Mouse (Mus musculus): ENCODE results near the gene Micu1. TPM values are rescaled to one million over a fixed set of nuclear protein-coding genes. Genes with fewer than 3 reads are reported as not detected.
A peak's percentile ranks its signal among the peaks of the same experiment; 100 is the strongest.
"Not testable (repeated sequence)": the region's sequence is repeated elsewhere in the genome, so short reads cannot be mapped to it uniquely, and the experiment has no call there.

The Micu1 gene
- polyA plus RNA-seq (2015; fragmentation: Nextera tagmentation; extraction: Ambion mirVana): 86.1 and 88.2 TPM in 2 replicates

- H3K27ac ChIP-seq (replicated peaks): peak within 1 kb of the TSS; percentile 63
- no peaks in the 10 kb centered on the region for H3K27me3 ChIP-seq
- peak; percentile 97 for ATAC-seq (ENCODE audit: insufficient number of reproducible peaks, low FRiP score, low TSS enrichment, low read depth)
- peaks cover 8% of the 10 kb centered on the region for H3K4me1 ChIP-seq
- peak within 1 kb of the TSS; percentile 50 for H3K9ac ChIP-seq
- peak within 1 kb of the TSS; percentile 60 for H3K4me3 ChIP-seq (replicated peaks)
- peak within 1 kb of the TSS; percentile 64 for H3K4me2 ChIP-seq (replicated peaks)
- no peaks in the 10 kb centered on the region for H3K9me3 ChIP-seq (replicated peaks)
- under 1% methylated on average over 48 of the region's 48 CpGs for WGBS
- H3K36me3 ChIP-seq: no peaks in the 10 kb centered on the region
Measured at GRCm38 (mm10) chr10:59702207-59703032, at the start of gene Micu1. TSS of gene Micu1 (plus strand) at chr10:59702477.

- Histone ChIP-seq H3K9ac (no peak overlapping the region), H3K9me3 (replicated peaks) (no peaks in the 10 kb centered on the region), H3K4me3 (replicated peaks) (no peak overlapping the region), H3K27ac (replicated peaks) (no peak overlapping the region), H3K27me3 (no peaks in the 10 kb centered on the region), H3K4me1 (no peaks in the 10 kb centered on the region), H3K4me2 (replicated peaks) (no peak overlapping the region), H3K36me3 (no peaks in the 10 kb centered on the region)
- WGBS: 76% methylated on average over 13 of the region's 13 CpGs
- ATAC-seq (ENCODE audit: insufficient number of reproducible peaks, low FRiP score, low TSS enrichment, low read depth): no peak
Measured at GRCm38 (mm10) chr10:59656799-59657198, 45.5 kb upstream of the Micu1 start.

DNA sequence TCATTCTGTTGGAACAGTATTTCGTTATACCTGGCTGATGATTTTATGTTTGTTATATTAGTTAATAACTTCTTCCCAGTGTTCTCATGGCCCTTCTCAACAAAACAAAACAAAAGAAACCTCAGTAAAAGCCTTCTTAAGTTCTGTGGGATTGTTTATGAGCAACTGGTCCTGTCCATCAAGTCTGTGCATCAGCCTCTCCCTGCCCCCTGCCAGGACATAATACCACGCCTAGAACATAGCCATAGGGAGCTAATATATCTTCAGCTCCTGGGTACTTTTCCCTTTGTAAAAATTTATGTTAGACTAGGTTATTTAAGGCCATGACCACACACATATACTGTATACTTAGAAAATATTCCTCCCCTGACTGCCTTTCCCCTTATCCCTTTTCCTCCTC lies 37.5 kb upstream of the Micu1 start:
- peaks cover 5% of the 10 kb centered on the region; the same call in 1 of the 2 replicates for H3K4me1 ChIP-seq
- ATAC-seq (ENCODE audit: insufficient number of reproducible peaks, low FRiP score, low TSS enrichment, low read depth): no peak
- H3K27me3 ChIP-seq: no peaks in the 10 kb centered on the region
- H3K36me3 ChIP-seq: no peaks in the 10 kb centered on the region
- H3K4me3 ChIP-seq (replicated peaks): no peak overlapping the region
- H3K4me2 ChIP-seq (replicated peaks): no peak overlapping the region
- no peaks in the 10 kb centered on the region for H3K9me3 ChIP-seq (replicated peaks)
- H3K27ac ChIP-seq (replicated peaks): no peak overlapping the region
- no peak overlapping the region for H3K9ac ChIP-seq
- WGBS: 61% methylated on average over 2 of the region's 2 CpGs

- Histone ChIP-seq H3K9ac (no peak overlapping the region), H3K4me3 (replicated peaks) (no peak overlapping the region), H3K4me1 (peaks cover 5% of the 10 kb centered on the region; the same call in 1 of the 2 replicates), H3K27ac (replicated peaks) (no peak overlapping the region), H3K4me2 (replicated peaks) (no peak overlapping the region), H3K27me3 (no peaks in the 10 kb centered on the region), H3K36me3 (no peaks in the 10 kb centered on the region), H3K9me3 (replicated peaks) (no peaks in the 10 kb centered on the region)
- no peak for ATAC-seq (ENCODE audit: insufficient number of reproducible peaks, low FRiP score, low TSS enrichment, low read depth)
- 63% methylated on average over 13 of the region's 13 CpGs for WGBS
Measured at GRCm38 (mm10) chr10:59665503-59666291, 36.6 kb upstream of the Micu1 start.

DNA sequence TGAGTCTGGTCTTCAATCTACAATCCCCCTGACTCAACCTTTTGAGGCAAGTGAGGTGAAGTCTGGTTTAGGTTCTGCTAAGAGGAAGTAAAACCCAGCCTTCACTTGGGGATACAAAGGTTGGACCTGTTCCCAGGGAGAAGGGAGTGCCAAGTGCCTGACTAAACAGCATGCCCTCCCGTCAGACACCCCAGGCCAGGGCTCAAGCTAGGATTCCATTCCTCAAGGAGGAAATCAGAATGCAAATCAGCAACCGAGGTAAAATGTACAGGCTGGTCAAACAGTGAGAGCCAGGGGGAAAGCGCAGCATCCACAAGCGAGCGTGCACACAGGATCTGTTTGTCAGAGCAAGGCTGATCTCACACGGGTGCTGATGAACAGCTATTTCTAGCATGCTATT lies 34.9 kb upstream of the Micu1 start:
- Histone ChIP-seq H3K9ac (no peak overlapping the region), H3K4me3 (replicated peaks) (no peak overlapping the region), H3K4me2 (replicated peaks) (no peak overlapping the region), H3K9me3 (replicated peaks) (no peaks in the 10 kb centered on the region), H3K36me3 (no peaks in the 10 kb centered on the region), H3K27ac (replicated peaks) (no peak overlapping the region; the same call in 1 of the 2 replicates), H3K4me1 (peaks cover 5% of the 10 kb centered on the region; the same call in 1 of the 2 replicates), H3K27me3 (no peaks in the 10 kb centered on the region)
- WGBS: 42% methylated on average over 6 of the region's 6 CpGs
- ATAC-seq (ENCODE audit: insufficient number of reproducible peaks, low FRiP score, low TSS enrichment, low read depth): no peak

DNA sequence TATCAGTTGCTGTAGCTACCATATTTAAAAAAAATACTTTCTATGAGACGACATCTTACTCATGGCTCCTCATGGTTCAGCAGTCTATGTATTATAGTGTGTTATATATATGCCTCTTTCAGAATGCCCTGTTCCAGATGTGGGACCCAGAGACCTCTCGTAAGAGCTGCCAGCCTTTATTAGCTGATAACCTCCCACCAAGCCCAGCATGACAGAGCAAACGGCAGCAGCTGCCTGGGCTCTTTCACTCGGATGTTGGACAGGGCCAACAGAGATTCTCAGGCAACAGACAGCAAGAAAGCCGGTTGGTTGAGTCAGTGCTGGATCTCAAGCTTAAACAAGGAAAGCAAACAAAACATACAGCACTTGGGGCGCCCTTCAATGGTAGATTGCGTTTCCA lies 33.8 kb upstream of the Micu1 start:
- Histone ChIP-seq H3K9ac (no peak overlapping the region), H3K4me3 (replicated peaks) (no peak overlapping the region), H3K4me1 (peaks cover 5% of the 10 kb centered on the region; the same call in 1 of the 2 replicates), H3K27ac (replicated peaks) (no peak overlapping the region), H3K27me3 (no peaks in the 10 kb centered on the region), H3K36me3 (no peaks in the 10 kb centered on the region), H3K9me3 (replicated peaks) (no peaks in the 10 kb centered on the region), H3K4me2 (replicated peaks) (no peak overlapping the region)
- 61% methylated on average over 7 of the region's 7 CpGs for WGBS
- no peak for ATAC-seq (ENCODE audit: insufficient number of reproducible peaks, low FRiP score, low TSS enrichment, low read depth)

DNA sequence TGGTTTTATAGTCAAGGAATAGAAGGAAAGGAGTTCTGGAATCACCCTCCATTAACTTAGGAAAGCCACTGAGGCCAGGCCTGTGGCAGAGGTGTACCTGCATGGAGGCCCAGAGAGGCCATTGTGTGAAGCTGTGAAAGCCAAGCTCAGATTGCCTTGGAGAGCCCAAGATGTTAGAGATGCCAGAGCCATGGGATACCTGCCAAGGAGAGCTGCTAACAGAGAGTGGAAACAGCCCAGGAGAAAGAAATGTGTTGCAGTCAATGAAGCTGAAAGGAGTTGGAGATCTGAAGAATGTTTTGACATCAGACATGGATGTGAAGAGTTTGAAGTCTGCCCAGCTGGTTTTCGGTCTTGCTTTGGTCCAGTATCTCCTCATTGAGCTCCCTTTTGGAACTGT lies 24.4 kb upstream of the Micu1 start:
- no peaks in the 10 kb centered on the region for H3K36me3 ChIP-seq
- no peak overlapping the region for H3K27ac ChIP-seq (replicated peaks)
- H3K9me3 ChIP-seq (replicated peaks): no peaks in the 10 kb centered on the region
- no peaks in the 10 kb centered on the region for H3K27me3 ChIP-seq
- no peak overlapping the region for H3K9ac ChIP-seq
- H3K4me2 ChIP-seq (replicated peaks): no peak overlapping the region
- no peak for ATAC-seq (ENCODE audit: insufficient number of reproducible peaks, low FRiP score, low TSS enrichment, low read depth)
- H3K4me1 ChIP-seq: no peaks in the 10 kb centered on the region
- 65% methylated on average over 1 of the region's 1 CpGs for WGBS
- H3K4me3 ChIP-seq (replicated peaks): no peak overlapping the region

DNA sequence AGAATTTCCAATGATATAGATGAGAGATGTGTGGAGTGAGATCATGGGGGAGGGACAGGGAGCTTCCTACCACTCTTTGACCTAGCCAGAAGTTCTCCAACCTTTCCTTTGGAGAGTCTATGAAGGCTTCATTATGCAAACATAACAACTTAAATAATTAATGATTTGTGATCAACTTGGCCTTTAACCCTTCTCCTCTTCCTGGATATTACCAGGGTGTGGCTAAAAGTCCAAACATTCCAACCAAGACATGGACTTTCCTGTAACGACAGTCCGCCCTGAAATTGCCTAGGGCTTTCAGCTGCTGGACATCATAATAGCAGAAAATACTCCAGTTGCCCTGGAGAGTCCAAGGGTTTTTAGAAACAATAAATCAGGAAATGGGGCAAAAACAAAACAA lies 23.1 kb upstream of the Micu1 start:
- no peak overlapping the region for H3K4me2 ChIP-seq (replicated peaks)
- no peak overlapping the region for H3K4me3 ChIP-seq (replicated peaks)
- no peak for ATAC-seq (ENCODE audit: insufficient number of reproducible peaks, low FRiP score, low TSS enrichment, low read depth)

GRCm38 (mm10) chr10:59685586-59685985 lies 16.7 kb upstream of the Micu1 start:
- H3K9me3 ChIP-seq (replicated peaks); H3K9ac ChIP-seq; H3K36me3 ChIP-seq; H3K4me2 ChIP-seq (replicated peaks); H3K4me1 ChIP-seq; H3K27me3 ChIP-seq; H3K4me3 ChIP-seq (replicated peaks); H3K27ac ChIP-seq (replicated peaks); ATAC-seq (ENCODE audit: insufficient number of reproducible peaks, low FRiP score, low TSS enrichment, low read depth): not testable (repeated sequence)
- WGBS: 88% methylated on average over 3 of the region's 3 CpGs

More for the DNA sequence above, 23.1 kb upstream of the Micu1 start:
- 75% methylated on average over 2 of the region's 2 CpGs for WGBS
- Histone ChIP-seq H3K27me3 (no peaks in the 10 kb centered on the region), H3K9me3 (replicated peaks) (no peaks in the 10 kb centered on the region), H3K36me3 (no peaks in the 10 kb centered on the region), H3K9ac (no peak overlapping the region), H3K4me1 (no peaks in the 10 kb centered on the region), H3K27ac (replicated peaks) (no peak overlapping the region)

DNA sequence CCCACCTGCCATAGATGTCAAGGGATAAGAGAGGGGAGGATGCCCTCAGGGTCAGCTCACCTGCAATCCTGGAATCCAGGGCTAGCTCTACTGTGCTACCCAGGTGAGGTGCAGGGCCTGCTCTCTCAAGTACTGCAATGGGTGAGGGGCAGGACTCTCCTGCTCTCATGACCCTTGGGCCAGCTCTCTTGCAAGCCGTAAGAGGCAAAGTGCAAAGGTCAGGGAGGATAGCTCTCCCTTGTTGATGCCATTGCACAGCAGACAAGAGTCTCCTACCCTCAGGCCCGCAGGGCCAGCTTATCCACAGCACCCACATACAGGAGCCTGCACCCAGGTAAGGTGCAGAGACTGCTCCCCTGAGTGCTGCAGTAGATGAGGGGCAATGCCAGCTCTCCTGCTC lies 15.2 kb upstream of the Micu1 start:
- H3K27ac ChIP-seq (replicated peaks): no peak overlapping the region
- peak; percentile 11; the same call in 1 of the 2 replicates for ATAC-seq (ENCODE audit: insufficient number of reproducible peaks, low FRiP score, low TSS enrichment, low read depth)
- WGBS: 75% methylated on average over 2 of the region's 2 CpGs

DNA sequence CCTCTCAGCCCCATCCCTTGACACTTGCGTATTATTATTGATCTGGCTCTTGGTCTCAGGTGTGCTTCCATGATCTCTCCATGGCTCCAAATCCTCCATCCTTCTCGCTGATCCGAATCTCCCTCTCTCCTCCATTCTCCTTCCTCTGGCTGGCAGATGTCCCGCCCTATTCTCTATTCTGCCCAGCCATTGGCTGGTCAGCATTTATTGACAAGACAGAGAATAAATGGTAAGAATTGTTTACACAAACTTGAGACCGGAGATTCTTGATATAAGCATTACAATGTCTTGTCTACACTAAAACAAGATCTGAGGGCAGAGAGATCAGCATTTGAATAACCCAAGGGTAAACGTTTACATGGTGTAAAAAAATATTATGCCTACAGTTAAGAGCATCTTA lies 12.4 kb upstream of the Micu1 start:
- no peaks in the 10 kb centered on the region for H3K9me3 ChIP-seq (replicated peaks)
- no peaks in the 10 kb centered on the region for H3K36me3 ChIP-seq
- no peaks in the 10 kb centered on the region for H3K4me1 ChIP-seq
- no peak overlapping the region for H3K4me2 ChIP-seq (replicated peaks)
- H3K27ac ChIP-seq (replicated peaks): no peak overlapping the region
- no peak for ATAC-seq (ENCODE audit: insufficient number of reproducible peaks, low FRiP score, low TSS enrichment, low read depth)
- H3K27me3 ChIP-seq: no peaks in the 10 kb centered on the region
- H3K4me3 ChIP-seq (replicated peaks): no peak overlapping the region
- 54% methylated on average over 6 of the region's 6 CpGs for WGBS
- no peak overlapping the region for H3K9ac ChIP-seq

More for the DNA sequence above, 15.2 kb upstream of the Micu1 start:
- no peaks in the 10 kb centered on the region for H3K27me3 ChIP-seq
- H3K9ac ChIP-seq: no peak overlapping the region
- H3K9me3 ChIP-seq (replicated peaks): no peaks in the 10 kb centered on the region
- H3K36me3 ChIP-seq: no peaks in the 10 kb centered on the region
- H3K4me2 ChIP-seq (replicated peaks): no peak overlapping the region
- H3K4me1 ChIP-seq: no peaks in the 10 kb centered on the region
- H3K4me3 ChIP-seq (replicated peaks): no peak overlapping the region
